Mouse (Mus musculus): ENCODE data around the gene Cryba4. TPM values are rescaled to one million over a fixed set of nuclear protein-coding genes. Genes with fewer than 3 reads are reported as not detected.
A peak's percentile ranks its signal among the peaks of the same experiment; 100 is the strongest.

The Cryba4 gene
- polyA plus RNA-seq, 1 experiment = not detected

- no peak for DNase-seq
- Histone ChIP-seq H3K4me3 (ENCODE audit: insufficient read depth, low read depth, low read length) (no peak overlapping the region), H3K36me3 (ENCODE audit: control insufficient read depth, insufficient read depth, low read length) (no peaks in the 10 kb centered on the region), H3K27ac (ENCODE audit: insufficient read depth, low read depth, low read length) (no peak overlapping the region), H3K4me1 (ENCODE audit: control insufficient read depth, insufficient read depth, low read length) (peaks cover 24% of the 10 kb centered on the region), H3K27me3 (replicated peaks; ENCODE audit: control insufficient read depth, insufficient read depth, low read length) (no peaks in the 10 kb centered on the region)
- WGBS = 60% methylated on average over 6 of the region's 6 CpGs
- TF ChIP-seq CTCF (conservative IDR thresholded peaks at IDR 0.05; ENCODE audit: insufficient read depth, insufficient read length, low read depth, low read length) = no peak
- no peak for TF ChIP-seq POLR2A (IDR thresholded peaks at IDR 0.05; ENCODE audit: low read depth, low read length)
Observed at GRCm38 (mm10) chr5:112296404-112297181, 44.3 kb upstream of the Cryba4 start.

GRCm38 (mm10) chr5:112295564-112295963 is 43.2 kb upstream of the Cryba4 start:
- no peak for DNase-seq

GRCm38 (mm10) chr5:112295162-112295561 is 42.8 kb upstream of the Cryba4 start:
- no peaks in the 10 kb centered on the region for H3K27me3 ChIP-seq (replicated peaks; ENCODE audit: control insufficient read depth, insufficient read depth, low read length)
- TF ChIP-seq CTCF (conservative IDR thresholded peaks at IDR 0.05; ENCODE audit: insufficient read depth, insufficient read length, low read depth, low read length) (no peak), POLR2A (IDR thresholded peaks at IDR 0.05; ENCODE audit: low read depth, low read length) (no peak)
- DNase-seq = no peak
- WGBS = 76% methylated on average over 8 of the region's 8 CpGs
- H3K4me1 ChIP-seq (ENCODE audit: control insufficient read depth, insufficient read depth, low read length) = peaks cover 24% of the 10 kb centered on the region
- no peaks in the 10 kb centered on the region for H3K36me3 ChIP-seq (ENCODE audit: control insufficient read depth, insufficient read depth, low read length)
- no peak overlapping the region for H3K27ac ChIP-seq (ENCODE audit: insufficient read depth, low read depth, low read length)
- H3K4me3 ChIP-seq (ENCODE audit: insufficient read depth, low read depth, low read length) = no peak overlapping the region

More at GRCm38 (mm10) chr5:112295564-112295963, 43.2 kb upstream of the Cryba4 start:
- H3K36me3 ChIP-seq (ENCODE audit: control insufficient read depth, insufficient read depth, low read length) = no peaks in the 10 kb centered on the region
- H3K4me1 ChIP-seq (ENCODE audit: control insufficient read depth, insufficient read depth, low read length) = peaks cover 24% of the 10 kb centered on the region
- no peak overlapping the region for H3K27ac ChIP-seq (ENCODE audit: insufficient read depth, low read depth, low read length)
- H3K27me3 ChIP-seq (replicated peaks; ENCODE audit: control insufficient read depth, insufficient read depth, low read length) = no peaks in the 10 kb centered on the region
- TF ChIP-seq CTCF (conservative IDR thresholded peaks at IDR 0.05; ENCODE audit: insufficient read depth, insufficient read length, low read depth, low read length) (no peak), POLR2A (IDR thresholded peaks at IDR 0.05; ENCODE audit: low read depth, low read length) (no peak)
- 65% methylated on average over 8 of the region's 8 CpGs for WGBS
- no peak overlapping the region for H3K4me3 ChIP-seq (ENCODE audit: insufficient read depth, low read depth, low read length)

- TF ChIP-seq POLR2A (IDR thresholded peaks at IDR 0.05; ENCODE audit: low read depth, low read length) = no peak
- no peak for TF ChIP-seq CTCF (conservative IDR thresholded peaks at IDR 0.05; ENCODE audit: insufficient read depth, insufficient read length, low read depth, low read length)
- H3K27ac ChIP-seq (ENCODE audit: insufficient read depth, low read depth, low read length) = no peak overlapping the region
- no peaks in the 10 kb centered on the region for H3K27me3 ChIP-seq (replicated peaks; ENCODE audit: control insufficient read depth, insufficient read depth, low read length)
- no peaks in the 10 kb centered on the region for H3K36me3 ChIP-seq (ENCODE audit: control insufficient read depth, insufficient read depth, low read length)
- DNase-seq = no peak
- no peak overlapping the region for H3K4me3 ChIP-seq (ENCODE audit: insufficient read depth, low read depth, low read length)
- 72% methylated on average over 4 of the region's 4 CpGs for WGBS
- H3K4me1 ChIP-seq (ENCODE audit: control insufficient read depth, insufficient read depth, low read length) = peaks cover 24% of the 10 kb centered on the region
Observed at GRCm38 (mm10) chr5:112294696-112295095, 42.4 kb upstream of the Cryba4 start.

- Histone ChIP-seq H3K27ac (ENCODE audit: insufficient read depth, low read depth, low read length) (no peak overlapping the region), H3K36me3 (ENCODE audit: control insufficient read depth, insufficient read depth, low read length) (no peaks in the 10 kb centered on the region), H3K27me3 (replicated peaks; ENCODE audit: control insufficient read depth, insufficient read depth, low read length) (no peaks in the 10 kb centered on the region), H3K4me1 (ENCODE audit: control insufficient read depth, insufficient read depth, low read length) (peaks cover 24% of the 10 kb centered on the region), H3K4me3 (ENCODE audit: insufficient read depth, low read depth, low read length) (no peak overlapping the region)
- TF ChIP-seq CTCF (conservative IDR thresholded peaks at IDR 0.05; ENCODE audit: insufficient read depth, insufficient read length, low read depth, low read length) (no peak), POLR2A (IDR thresholded peaks at IDR 0.05; ENCODE audit: low read depth, low read length) (no peak)
- WGBS = 60% methylated on average over 2 of the region's 2 CpGs
- no peak for DNase-seq
Observed at GRCm38 (mm10) chr5:112293800-112294199, 41.5 kb upstream of the Cryba4 start.

- Histone ChIP-seq H3K4me1 (ENCODE audit: control insufficient read depth, insufficient read depth, low read length) (peaks cover 23% of the 10 kb centered on the region), H3K27ac (ENCODE audit: insufficient read depth, low read depth, low read length) (no peak overlapping the region), H3K36me3 (ENCODE audit: control insufficient read depth, insufficient read depth, low read length) (no peaks in the 10 kb centered on the region), H3K4me3 (ENCODE audit: insufficient read depth, low read depth, low read length) (no peak overlapping the region), H3K27me3 (replicated peaks; ENCODE audit: control insufficient read depth, insufficient read depth, low read length) (no peaks in the 10 kb centered on the region)
- 64% methylated on average over 17 of the region's 17 CpGs for WGBS
- TF ChIP-seq POLR2A (IDR thresholded peaks at IDR 0.05; ENCODE audit: low read depth, low read length) (no peak), CTCF (conservative IDR thresholded peaks at IDR 0.05; ENCODE audit: insufficient read depth, insufficient read length, low read depth, low read length) (no peak)
- no peak for DNase-seq
Observed at GRCm38 (mm10) chr5:112292343-112292980, 40.1 kb upstream of the Cryba4 start.

- WGBS = 41% methylated on average over 5 of the region's 5 CpGs
- peak; percentile 63 for DNase-seq
- no peaks in the 10 kb centered on the region for H3K36me3 ChIP-seq (ENCODE audit: control insufficient read depth, insufficient read depth, low read length)
- TF ChIP-seq POLR2A (IDR thresholded peaks at IDR 0.05; ENCODE audit: low read depth, low read length) (no peak), CTCF (conservative IDR thresholded peaks at IDR 0.05; ENCODE audit: insufficient read depth, insufficient read length, low read depth, low read length) (no peak)
- H3K27me3 ChIP-seq (replicated peaks; ENCODE audit: control insufficient read depth, insufficient read depth, low read length) = no peaks in the 10 kb centered on the region
- H3K4me3 ChIP-seq (ENCODE audit: insufficient read depth, low read depth, low read length) = no peak overlapping the region
- H3K4me1 ChIP-seq (ENCODE audit: control insufficient read depth, insufficient read depth, low read length) = peaks cover 27% of the 10 kb centered on the region
- no peak overlapping the region for H3K27ac ChIP-seq (ENCODE audit: insufficient read depth, low read depth, low read length)
Observed at GRCm38 (mm10) chr5:112291866-112292265, 39.5 kb upstream of the Cryba4 start.
